Mouse (Mus musculus) stomach, embryonic 14.5 days (tissue): ENCODE measurements around the gene 4930426L09Rik. TPM values are rescaled to one million over a fixed set of nuclear protein-coding genes. Genes with fewer than 3 reads are reported as not detected.
"Not testable (repeated sequence)": the region's sequence is repeated elsewhere in the genome, so short reads cannot be mapped to it uniquely, and the experiment has no call there.

Experiments
- ATAC-seq: fragments of 200-750 bp; cut with Nextera tagmentation; 2 replicates; pipeline ENCODE4 v1.8.0; 2017; ENCODE audit warnings: low read depth, moderate TSS enrichment; ENCODE audit not compliant: insufficient number of reproducible peaks, insufficient read depth, low FRiP score
- H3K27ac ChIP-seq: fragments of 300-500 bp; sonication (generic); 2 replicates; pipeline ENCODE4 v1.5.1; 2014; ENCODE audit warnings: mild to moderate bottlenecking, low read length, moderate library complexity, mixed read lengths
- H3K27me3 ChIP-seq: fragments of 300-500 bp; sonication (generic); 2 replicates; pipeline ENCODE4 v1.6.1; 2014; ENCODE audit warnings: low read length, control low read depth, mixed read lengths; ENCODE audit not compliant: control insufficient read depth, insufficient read depth
- H3K36me3 ChIP-seq: fragments of 300-500 bp; sonication (generic); 2 replicates; pipeline ENCODE4 v1.6.1; 2014; ENCODE audit warnings: mild to moderate bottlenecking, control low read depth, low read length, moderate library complexity, mixed read lengths; ENCODE audit not compliant: control insufficient read depth, insufficient read depth
- H3K4me1 ChIP-seq: fragments of 300-500 bp; sonication (generic); 2 replicates; pipeline ENCODE4 v1.6.1; 2014; ENCODE audit warnings: low read length, control low read depth, mixed read lengths; ENCODE audit not compliant: control insufficient read depth, insufficient read depth
- H3K4me2 ChIP-seq: fragments of 300-500 bp; sonication (generic); replicated peaks from 2 replicates; pipeline ENCODE4 v1.6.1; 2014; ENCODE audit warnings: low read depth, low read length, control low read depth
- H3K4me3 ChIP-seq: fragments of 300-500 bp; sonication (generic); 2 replicates; pipeline ENCODE4 v1.5.1; 2014; ENCODE audit warnings: low read depth, low read length, control low read depth
- H3K9ac ChIP-seq: fragments of 300-500 bp; sonication (generic); replicated peaks from 2 replicates; pipeline ENCODE4 v1.6.1; 2014; ENCODE audit warnings: low read depth, mild to moderate bottlenecking, control low read depth, low read length, moderate library complexity, mixed read lengths
- H3K9me3 ChIP-seq: fragments of 300-500 bp; sonication (generic); 2 replicates; pipeline ENCODE4 v1.6.1; 2016; ENCODE audit warnings: low read depth, low read length, control low read depth; ENCODE audit not compliant: control insufficient read depth
- WGBS: fragments of 180-500 bp; shearing (Covaris S2); extraction: QIAGEN DNeasy Blood & Tissue Kit; methylation state at CpG from one replicate; pipeline ENCODE4 v1.1.7; 2014; 5-methylcytosine and 5-hydroxymethylcytosine counted together
- polyA plus RNA-seq: library from polyadenylated mRNA; unstranded; fragments of >200 nt; fragmentation: Nextera tagmentation; extraction: Ambion mirVana; gene quantifications from 2 replicates; pipeline ENCODE4 v1.2.1, GENCODE M21; 2014

Gene 4930426L09Rik
- polyA plus RNA-seq, 1 experiment from 2014 or later = 0.72 TPM

DNA sequence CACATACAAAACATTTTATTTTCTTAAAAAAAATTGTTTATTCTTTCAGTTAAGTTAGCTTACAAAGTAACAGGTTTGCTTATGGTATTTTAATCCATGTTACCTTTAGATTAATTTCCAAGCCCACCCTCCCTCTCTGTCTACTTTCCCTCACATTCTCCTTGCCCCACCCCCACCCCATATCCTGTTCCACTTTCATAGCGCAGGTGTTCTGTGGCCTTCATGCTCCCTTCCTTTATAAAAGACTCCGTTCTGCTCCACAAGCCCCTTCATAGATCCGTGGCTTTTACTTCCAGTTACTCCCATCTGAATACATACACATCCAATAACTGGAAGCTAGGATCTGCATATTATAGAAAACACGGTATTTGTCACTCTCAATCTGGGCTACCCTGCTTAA, 9.4 kb downstream of the 4930426L09Rik start:
- Histone ChIP-seq H3K9me3 (no peaks in the 10 kb centered on the region), H3K36me3 (no peaks in the 10 kb centered on the region), H3K4me3 (no peak overlapping the region), H3K4me2 (no peak overlapping the region), H3K27ac (no peak overlapping the region), H3K27me3 (no peaks in the 10 kb centered on the region), H3K4me1 (no peaks in the 10 kb centered on the region), H3K9ac (no peak overlapping the region)
- ATAC-seq = no peak
- WGBS = 68% methylated on average over 4 of the region's 4 CpGs

- not testable (repeated sequence) for H3K9ac ChIP-seq, H3K4me2 ChIP-seq, H3K4me1 ChIP-seq, H3K9me3 ChIP-seq, H3K27ac ChIP-seq, H3K27me3 ChIP-seq, ATAC-seq, H3K36me3 ChIP-seq, H3K4me3 ChIP-seq
- 71% methylated on average over 1 of the region's 1 CpGs for WGBS
Measured at GRCm38 (mm10) chr2:19010541-19010940, 12.4 kb downstream of the 4930426L09Rik start.

- Histone ChIP-seq H3K9ac (no peak overlapping the region), H3K27me3 (no peaks in the 10 kb centered on the region), H3K9me3 (no peaks in the 10 kb centered on the region), H3K36me3 (no peaks in the 10 kb centered on the region), H3K27ac (no peak overlapping the region), H3K4me1 (no peaks in the 10 kb centered on the region), H3K4me3 (no peak overlapping the region), H3K4me2 (no peak overlapping the region)
- ATAC-seq = no peak
- WGBS = 83% methylated on average over 6 of the region's 6 CpGs
Measured at GRCm38 (mm10) chr2:19011443-19011842, 13.3 kb downstream of the 4930426L09Rik start.

DNA sequence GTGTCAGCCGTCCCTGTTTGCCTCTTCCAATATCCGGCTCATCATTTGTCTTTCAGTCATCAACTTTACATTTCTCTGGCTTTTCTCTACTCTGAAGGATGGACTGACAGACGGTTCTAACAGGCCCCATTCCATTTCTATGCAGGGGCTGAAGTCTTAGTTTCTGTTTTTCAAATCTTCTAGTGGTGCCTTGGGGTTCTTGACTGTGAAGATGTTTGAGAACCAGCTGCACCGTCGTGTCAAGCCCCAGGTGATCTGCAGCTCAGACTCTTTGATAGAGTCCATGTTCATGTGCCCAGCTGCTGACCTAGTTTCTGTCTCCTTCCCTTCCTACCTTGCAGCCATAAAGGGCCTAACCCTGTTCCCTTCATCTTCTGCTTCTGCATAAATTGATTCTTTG, 18.2 kb downstream of the 4930426L09Rik start:
- WGBS = 69% methylated on average over 5 of the region's 5 CpGs
- no peak overlapping the region for H3K4me2 ChIP-seq
- H3K36me3 ChIP-seq = no peaks in the 10 kb centered on the region
- H3K4me3 ChIP-seq = no peak overlapping the region
- no peaks in the 10 kb centered on the region for H3K4me1 ChIP-seq
- H3K9ac ChIP-seq = no peak overlapping the region
- H3K27ac ChIP-seq = no peak overlapping the region
- no peaks in the 10 kb centered on the region for H3K27me3 ChIP-seq
- no peak for ATAC-seq
- H3K9me3 ChIP-seq = no peaks in the 10 kb centered on the region

DNA sequence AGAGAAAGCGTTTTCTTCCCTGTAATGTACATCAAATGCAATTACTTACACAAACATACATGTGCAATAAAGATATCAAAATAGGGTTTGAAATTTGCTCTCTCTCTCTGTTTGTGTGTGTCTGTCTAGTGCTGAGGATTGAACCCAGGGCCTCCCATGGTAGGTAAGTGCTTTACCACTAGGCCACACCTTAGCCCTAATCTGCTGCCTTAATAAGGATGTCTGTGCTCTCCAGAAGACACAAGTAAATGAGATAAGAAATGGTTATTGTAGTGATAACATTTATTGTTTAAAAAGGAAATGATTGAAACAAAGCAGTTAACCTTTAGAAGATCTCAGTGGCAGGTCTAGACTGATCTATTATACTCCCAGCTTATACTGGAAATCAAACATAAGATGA, 18.7 kb downstream of the 4930426L09Rik start:
- Histone ChIP-seq H3K27me3 (no peaks in the 10 kb centered on the region), H3K36me3 (no peaks in the 10 kb centered on the region), H3K9ac (no peak overlapping the region), H3K4me3 (no peak overlapping the region), H3K4me1 (no peaks in the 10 kb centered on the region), H3K4me2 (no peak overlapping the region), H3K9me3 (no peaks in the 10 kb centered on the region), H3K27ac (no peak overlapping the region)
- 42% methylated on average over 1 of the region's 1 CpGs for WGBS
- ATAC-seq = no peak

DNA sequence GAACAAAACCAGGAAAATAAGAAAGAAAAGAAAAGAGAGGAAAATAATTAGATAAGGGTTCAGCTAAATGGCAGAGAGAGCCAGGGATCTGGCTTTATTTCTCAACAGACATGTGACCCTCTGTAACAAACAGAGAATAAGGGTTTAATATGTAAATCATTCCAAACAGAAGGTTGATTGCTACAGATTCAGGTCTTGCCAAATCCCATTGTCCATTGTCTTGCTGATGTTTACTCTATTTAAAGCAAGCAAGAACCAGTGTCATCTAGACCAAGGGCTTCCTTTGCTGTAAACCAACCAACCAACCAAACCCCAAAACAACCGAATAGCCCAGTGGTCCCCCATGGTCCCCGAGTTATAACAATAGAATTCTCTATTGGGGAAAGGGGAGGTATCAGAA, 19.9 kb downstream of the 4930426L09Rik start:
- H3K36me3 ChIP-seq = no peaks in the 10 kb centered on the region
- H3K27ac ChIP-seq = no peak overlapping the region
- no peak overlapping the region for H3K4me3 ChIP-seq
- no peak overlapping the region for H3K4me2 ChIP-seq
- H3K27me3 ChIP-seq = no peaks in the 10 kb centered on the region
- H3K4me1 ChIP-seq = no peaks in the 10 kb centered on the region
- 80% methylated on average over 2 of the region's 2 CpGs for WGBS
- no peak for ATAC-seq
- H3K9me3 ChIP-seq = no peaks in the 10 kb centered on the region
- H3K9ac ChIP-seq = no peak overlapping the region

DNA sequence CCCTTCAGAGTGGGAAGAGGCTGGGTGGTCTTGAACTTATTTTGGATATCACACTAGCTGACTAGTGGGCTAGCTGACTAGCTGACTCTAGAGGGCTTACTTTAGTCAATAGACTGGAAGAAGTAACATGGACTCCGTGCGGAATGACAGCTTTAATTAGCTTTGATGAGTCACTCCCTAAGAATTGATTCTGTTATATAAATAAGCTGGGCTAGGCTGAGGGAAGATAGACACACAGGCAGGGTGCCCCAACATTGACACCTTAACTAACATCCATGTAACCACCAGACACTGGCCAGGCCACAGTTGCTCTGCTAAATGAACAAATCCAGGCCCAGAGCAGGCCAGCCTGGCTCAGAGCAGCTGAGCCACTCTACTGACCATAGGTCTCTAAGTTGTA, 26.7 kb downstream of the 4930426L09Rik start:
- no peak overlapping the region for H3K27ac ChIP-seq
- WGBS = 67% methylated on average over 2 of the region's 2 CpGs
- no peaks in the 10 kb centered on the region; the same call in 1 of the 2 replicates for H3K9me3 ChIP-seq
- no peak overlapping the region for H3K4me2 ChIP-seq
- H3K9ac ChIP-seq = no peak overlapping the region
- H3K4me3 ChIP-seq = no peak overlapping the region
- ATAC-seq = no peak
- H3K36me3 ChIP-seq = no peaks in the 10 kb centered on the region
- H3K4me1 ChIP-seq = no peaks in the 10 kb centered on the region
- H3K27me3 ChIP-seq = no peaks in the 10 kb centered on the region

- Histone ChIP-seq H3K36me3 (no peaks in the 10 kb centered on the region), H3K4me2 (no peak overlapping the region), H3K27ac (peak overlapping the region; percentile 11; the same call in 1 of the 2 replicates), H3K9ac (no peak overlapping the region), H3K9me3 (no peaks in the 10 kb centered on the region), H3K4me3 (no peak overlapping the region), H3K27me3 (no peaks in the 10 kb centered on the region), H3K4me1 (peaks cover 5% of the 10 kb centered on the region; the same call in 1 of the 2 replicates)
- WGBS = 15% methylated on average over 4 of the region's 4 CpGs
- no peak for ATAC-seq
Measured at GRCm38 (mm10) chr2:19037430-19037829, 39.3 kb downstream of the 4930426L09Rik start.

DNA sequence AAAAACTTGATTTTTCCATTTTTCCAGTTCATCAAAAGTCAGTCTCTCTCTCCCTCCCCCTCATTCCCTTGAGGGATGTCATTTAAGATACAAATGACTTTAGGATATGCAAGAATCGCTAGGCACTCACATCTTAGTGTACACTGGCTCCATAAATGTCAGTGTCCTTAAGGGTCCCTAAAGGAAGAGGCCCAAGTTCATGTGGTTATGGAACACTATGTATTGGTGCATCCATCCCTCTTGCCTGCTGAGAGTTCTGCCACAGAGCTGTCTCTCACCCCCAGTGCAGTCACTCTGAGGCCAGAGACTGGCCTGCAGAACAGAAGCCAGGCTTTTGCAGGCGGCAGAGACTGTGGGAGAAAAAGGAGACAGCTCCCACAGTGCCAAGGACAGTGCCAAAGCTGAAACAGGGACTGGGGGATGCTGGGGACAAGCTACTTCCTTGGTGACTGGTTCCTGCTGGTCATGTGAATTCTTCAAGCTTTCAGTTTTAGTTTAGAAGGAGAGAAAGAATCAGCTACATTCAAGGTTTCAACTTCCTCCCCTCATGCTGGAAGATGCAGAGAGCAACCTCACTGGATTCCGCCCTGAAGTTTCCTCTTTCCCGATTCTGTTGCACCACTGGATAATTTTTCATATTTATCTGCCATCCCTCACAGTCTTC, 39.9 kb downstream of the 4930426L09Rik start:
- Histone ChIP-seq H3K27ac (peak overlapping the region; percentile 87), H3K4me2 (no peak overlapping the region), H3K9me3 (no peaks in the 10 kb centered on the region), H3K27me3 (no peaks in the 10 kb centered on the region), H3K4me1 (peaks cover 5% of the 10 kb centered on the region; the same call in 1 of the 2 replicates), H3K36me3 (no peaks in the 10 kb centered on the region), H3K4me3 (no peak overlapping the region), H3K9ac (no peak overlapping the region)
- ATAC-seq = no peak
- 44% methylated on average over 4 of the region's 4 CpGs for WGBS
